Mouse (Mus musculus): ENCODE results near the gene Mylk.

The Mylk gene

DNA sequence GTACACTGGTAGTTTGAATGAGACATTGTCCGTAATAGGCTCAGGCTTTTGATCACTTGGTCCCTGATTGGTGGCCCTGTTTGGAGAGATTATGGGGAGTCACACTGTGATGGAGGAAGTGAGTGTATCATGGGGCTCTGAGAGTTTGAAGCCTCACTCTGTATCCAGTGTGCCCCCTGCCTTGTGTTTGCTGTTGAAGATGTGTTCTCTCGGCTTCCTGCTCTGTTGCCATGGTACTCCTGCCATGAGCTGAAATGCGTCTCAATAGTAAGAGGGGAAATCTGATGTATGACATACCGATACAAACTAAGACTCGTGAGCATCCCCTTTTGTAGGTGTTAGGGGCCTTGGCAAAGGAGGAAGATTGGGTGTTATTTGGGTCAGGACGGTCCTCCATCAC lies 99.8 kb downstream of the Mylk start:
- DNase-seq (ENCODE audit: low spot score in 2 of 2) = no peak

GRCm38 (mm10) chr16:34847638-34848037 lies 102.6 kb downstream of the Mylk start:
- DNase-seq (ENCODE audit: low spot score in 2 of 2) = no peak

- no peak for DNase-seq (ENCODE audit: low spot score in 2 of 2)
These were observed 109.1 kb downstream of the Mylk start for GRCm38 (mm10) chr16:34854066-34854465.

GRCm38 (mm10) chr16:34855136-34855535 lies 110.1 kb downstream of the Mylk start:
- no peak for DNase-seq (ENCODE audit: low spot score in 2 of 2)

GRCm38 (mm10) chr16:34855751-34856150 lies 110.7 kb downstream of the Mylk start:
- no peak for DNase-seq (ENCODE audit: low spot score in 2 of 2)

DNA sequence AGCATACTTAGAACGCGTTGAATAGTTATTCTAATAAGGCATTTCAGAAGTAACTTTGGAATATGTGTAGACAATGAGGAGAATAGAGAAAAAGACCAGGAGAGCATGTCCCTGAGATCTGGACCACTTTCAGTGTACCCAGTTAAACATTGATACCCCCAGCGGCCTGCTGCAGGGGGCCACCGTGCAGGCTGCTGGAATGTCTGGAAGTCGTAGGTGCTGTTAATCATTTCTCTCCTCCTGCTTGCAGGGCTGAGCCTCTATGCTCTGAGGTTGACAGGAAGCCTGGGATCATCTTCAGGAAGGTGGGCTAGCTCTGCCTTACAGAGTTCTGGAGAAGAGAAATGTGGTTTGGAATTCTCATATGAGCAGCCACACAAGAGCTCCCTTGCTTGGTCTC lies 112.6 kb downstream of the Mylk start:
- DNase-seq (ENCODE audit: low spot score in 2 of 2) = no peak

DNA sequence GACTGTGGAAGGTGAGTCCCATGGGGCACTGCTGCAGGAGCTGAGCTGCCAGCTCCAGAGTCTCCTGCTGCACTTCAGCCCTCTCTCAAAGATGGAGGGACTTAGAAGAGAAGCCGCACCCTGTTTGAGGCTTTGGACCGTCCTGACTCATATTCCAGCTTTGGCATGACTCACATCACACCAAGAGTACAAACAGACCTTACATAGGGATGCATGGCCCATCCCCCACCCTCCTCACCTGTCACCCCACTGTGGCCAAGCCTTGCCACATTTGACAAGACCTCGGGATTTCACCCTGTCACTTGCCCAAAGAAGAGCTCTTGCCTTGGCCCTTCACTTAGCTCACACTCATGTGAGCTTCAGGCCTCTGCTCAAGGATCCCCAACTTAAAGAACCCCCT lies 115.8 kb downstream of the Mylk start:
- DNase-seq (ENCODE audit: low spot score in 2 of 2) = no peak

DNA sequence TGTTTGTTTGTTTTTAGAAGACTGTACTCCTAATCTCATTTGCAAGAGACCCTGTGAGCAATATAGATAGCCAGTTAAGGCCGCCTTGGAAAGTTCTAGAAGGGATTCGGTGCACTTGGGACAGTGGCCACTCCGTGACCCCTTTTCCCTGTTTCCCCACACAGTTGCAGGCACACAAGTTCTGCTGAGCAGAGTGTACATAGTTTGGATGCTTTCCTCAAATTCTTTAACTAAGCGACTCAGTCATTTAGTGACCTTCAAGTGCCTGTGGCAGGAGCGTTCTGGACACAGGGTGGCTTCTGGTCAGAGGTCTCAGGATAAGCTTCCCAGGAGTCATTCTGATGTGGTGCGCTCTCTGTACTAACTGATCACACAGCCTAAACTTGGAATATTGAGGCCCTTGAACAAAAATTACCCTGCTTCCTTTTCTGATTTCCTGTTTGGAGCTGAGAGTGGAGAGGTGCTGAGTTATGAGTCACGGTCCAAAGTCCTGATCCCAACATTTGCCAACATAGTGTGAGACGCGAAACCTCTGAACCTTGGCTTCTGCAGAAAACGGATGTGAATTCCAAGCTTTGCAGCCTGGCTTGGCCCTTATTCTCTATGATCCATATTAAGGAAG lies 116.8 kb downstream of the Mylk start:
- no peak for DNase-seq (ENCODE audit: low spot score in 2 of 2)

DNA sequence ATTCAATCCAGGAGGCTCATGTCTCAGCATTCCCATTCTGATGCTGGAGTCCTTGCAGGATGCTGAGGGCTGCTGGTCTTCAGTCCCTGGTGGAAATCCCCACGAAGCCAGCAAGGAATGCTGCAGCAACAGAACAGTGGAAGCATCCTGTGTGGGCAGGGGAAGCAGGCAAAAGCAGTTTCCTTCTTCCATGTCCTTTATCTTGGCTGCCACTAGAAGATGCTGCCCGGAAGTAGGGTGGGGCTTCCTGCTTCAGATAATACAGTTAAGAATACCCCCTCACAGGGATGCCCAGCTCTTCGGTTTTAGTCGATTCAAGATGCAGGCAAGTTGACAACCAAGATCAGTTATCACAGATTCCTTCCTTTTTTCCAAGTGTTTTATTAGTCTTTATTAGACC lies 120.4 kb downstream of the Mylk start:
- no peak for DNase-seq (ENCODE audit: low spot score in 2 of 2)

- DNase-seq (ENCODE audit: low spot score in 2 of 2) = no peak
These were observed 122.2 kb downstream of the Mylk start for GRCm38 (mm10) chr16:34867217-34867616.

GRCm38 (mm10) chr16:34880031-34880778 lies 135.2 kb downstream of the Mylk start:
- no peak for DNase-seq (ENCODE audit: low spot score in 2 of 2)

- no peak for DNase-seq (ENCODE audit: low spot score in 2 of 2)
These were observed 135.8 kb downstream of the Mylk start for GRCm38 (mm10) chr16:34880815-34881214.

- no peak for DNase-seq (ENCODE audit: low spot score in 2 of 2)
These were observed 142.0 kb downstream of the Mylk start for GRCm38 (mm10) chr16:34887037-34887436.

GRCm38 (mm10) chr16:34894016-34894415 lies 149.0 kb downstream of the Mylk start:
- no peak for DNase-seq (ENCODE audit: low spot score in 2 of 2)

GRCm38 (mm10) chr16:34895916-34896315 lies 150.9 kb downstream of the Mylk start:
- DNase-seq (ENCODE audit: low spot score in 2 of 2) = no peak

DNA sequence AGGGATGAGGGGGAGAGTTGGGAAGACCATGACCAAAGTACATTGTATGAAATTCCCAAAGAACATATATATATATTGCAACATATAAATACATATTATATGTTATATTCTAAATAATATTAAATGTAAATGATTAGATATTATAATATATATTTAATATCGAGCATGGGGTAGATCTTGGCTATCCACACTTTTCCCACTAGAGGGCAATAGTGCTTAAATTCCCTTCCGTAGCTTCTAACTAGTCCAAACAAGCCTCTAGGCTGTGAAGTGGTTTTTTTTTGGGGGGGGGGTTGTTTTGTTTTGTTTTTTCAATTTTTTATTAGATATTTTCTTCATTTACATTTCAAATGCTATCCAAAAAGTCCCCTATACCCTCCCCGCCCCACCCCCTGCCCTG lies 152.0 kb downstream of the Mylk start:
- no peak for DNase-seq (ENCODE audit: low spot score in 2 of 2)

DNA sequence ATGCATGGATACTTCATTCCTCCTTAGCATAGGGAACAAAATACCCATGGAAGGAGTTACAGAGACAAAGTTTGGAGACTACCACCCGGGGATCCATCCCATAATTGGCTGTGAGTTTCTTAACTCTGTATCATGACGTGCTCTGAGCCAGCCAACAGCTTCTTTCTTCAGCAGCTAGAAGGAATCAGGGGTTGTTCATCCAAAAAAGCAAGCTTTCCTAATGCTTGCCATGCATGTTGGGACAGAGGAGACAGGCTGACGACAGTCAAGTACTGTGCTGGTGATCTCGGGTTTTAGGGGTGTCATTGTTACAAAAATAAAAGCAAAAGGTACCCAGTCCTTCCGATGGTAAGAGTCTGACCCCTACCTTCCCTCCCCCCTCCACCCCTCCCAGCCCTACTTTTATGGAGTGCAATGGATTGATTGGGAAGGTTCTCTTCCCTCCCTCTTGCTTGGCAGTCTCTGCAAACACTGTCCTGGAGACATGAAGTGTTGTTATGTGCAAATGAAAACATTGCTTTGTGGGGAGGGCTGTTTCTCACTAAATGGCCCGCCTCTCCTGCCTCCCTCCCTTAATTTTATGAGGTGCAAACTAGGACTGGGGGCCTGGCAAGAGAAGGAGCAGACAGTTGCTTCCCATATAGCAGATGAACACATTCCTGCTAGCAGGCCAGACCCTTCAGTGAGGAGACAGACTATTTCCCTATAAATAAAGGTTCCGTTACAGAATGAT lies 153.2 kb downstream of the Mylk start:
- DNase-seq (ENCODE audit: low spot score in 2 of 2) = no peak

DNA sequence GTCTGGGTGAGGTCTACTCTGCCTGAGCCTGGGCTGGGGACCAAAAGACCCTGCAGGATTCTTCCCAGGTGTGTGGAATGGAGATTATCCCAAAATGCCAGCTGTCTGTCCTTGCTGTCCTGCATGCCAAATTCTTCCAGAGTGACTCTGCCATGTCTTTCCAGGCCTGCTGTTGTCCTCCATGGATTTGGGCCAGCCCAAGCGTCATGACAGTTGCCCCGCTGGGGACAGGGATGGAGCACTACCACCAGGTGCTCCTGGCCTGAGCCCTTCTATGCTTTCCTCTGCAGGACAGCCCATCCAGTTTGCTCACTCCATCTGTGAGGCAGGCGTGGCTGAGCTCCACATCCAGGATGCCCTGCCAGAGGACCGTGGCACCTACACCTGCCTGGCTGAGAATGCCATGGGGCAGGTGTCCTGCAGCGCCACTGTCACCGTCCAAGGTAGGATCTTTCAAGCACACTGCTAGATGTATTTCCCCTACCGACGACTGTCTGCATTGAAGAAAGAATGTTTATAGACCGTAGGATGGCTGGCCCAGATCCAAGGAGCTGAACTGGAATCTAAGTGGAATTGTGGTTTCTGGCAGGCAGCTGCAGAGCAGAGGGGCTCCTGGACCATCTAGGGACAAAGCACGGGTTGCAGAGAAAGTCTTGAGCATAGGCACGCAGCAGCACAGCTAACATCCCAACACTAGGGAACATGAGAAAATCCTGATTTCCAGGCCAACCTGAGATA lies 154.2 kb downstream of the Mylk start:
- no peak for DNase-seq (ENCODE audit: low spot score in 2 of 2)

DNA sequence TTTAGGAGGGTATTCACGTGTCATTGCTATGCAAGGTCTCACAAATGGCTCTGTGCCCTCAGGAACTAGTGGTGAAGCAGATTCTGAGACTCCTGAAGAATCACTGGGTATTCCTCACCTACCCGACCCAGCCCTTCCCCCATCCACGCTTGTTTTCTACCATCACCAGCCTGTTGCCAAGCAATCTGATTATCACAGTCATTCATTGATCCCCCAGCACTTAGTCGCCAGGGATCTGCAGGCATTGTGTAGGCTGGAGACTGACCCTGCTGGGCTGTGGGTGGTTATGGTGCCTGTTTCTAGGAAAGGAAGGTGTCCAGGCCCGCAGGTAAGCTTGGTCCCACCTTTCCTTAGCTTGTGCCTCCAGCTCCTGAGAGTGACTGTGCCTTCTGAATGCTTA lies 155.0 kb downstream of the Mylk start:
- DNase-seq (ENCODE audit: low spot score in 2 of 2) = no peak

- no peak for DNase-seq (ENCODE audit: low spot score in 2 of 2)
These were observed 155.5 kb downstream of the Mylk start for GRCm38 (mm10) chr16:34900471-34900870.

- no peak for DNase-seq (ENCODE audit: low spot score in 2 of 2)
These were observed 156.0 kb downstream of the Mylk start for GRCm38 (mm10) chr16:34901031-34901430.

GRCm38 (mm10) chr16:34901611-34902293 lies 156.7 kb downstream of the Mylk start:
- no peak for DNase-seq (ENCODE audit: low spot score in 2 of 2)

All from frontal cortex, postnatal 25 days (tissue).